Mouse (Mus musculus): ENCODE data around the gene Bckdha. TPM values are rescaled to one million over a fixed set of nuclear protein-coding genes. Genes with fewer than 3 reads are reported as not detected.

The Bckdha gene
- total RNA-seq, 2 experiments from 2014 or later: 46.7 to 59.4 TPM

GRCm38 (mm10) chr7:25611501-25611900 lies 47.3 kb downstream of the Bckdha start:
- DNase-seq: no peak

- no peak for DNase-seq
Measured at GRCm38 (mm10) chr7:25610056-25610455, 48.7 kb downstream of the Bckdha start.

GRCm38 (mm10) chr7:25607196-25607595 lies 51.6 kb downstream of the Bckdha start:
- DNase-seq: no peak

- no peak for DNase-seq
Measured at GRCm38 (mm10) chr7:25606625-25607063, 52.1 kb downstream of the Bckdha start.

GRCm38 (mm10) chr7:25601346-25601745 lies 57.4 kb downstream of the Bckdha start:
- no peak for DNase-seq

- no peak for DNase-seq
Measured at GRCm38 (mm10) chr7:25600666-25601065, 58.1 kb downstream of the Bckdha start.

GRCm38 (mm10) chr7:25599663-25600062 lies 59.1 kb downstream of the Bckdha start:
- peak; percentile 78 for DNase-seq

GRCm38 (mm10) chr7:25593859-25594258 lies 64.9 kb downstream of the Bckdha start:
- no peak for DNase-seq

- no peak for DNase-seq
Measured at GRCm38 (mm10) chr7:25591226-25591625, 67.6 kb downstream of the Bckdha start.

GRCm38 (mm10) chr7:25585351-25586204 lies 73.2 kb downstream of the Bckdha start:
- DNase-seq: no peak

- DNase-seq: no peak
Measured at GRCm38 (mm10) chr7:25584651-25585050, 74.1 kb downstream of the Bckdha start.

- no peak for DNase-seq
Measured at GRCm38 (mm10) chr7:25582301-25582810, 76.4 kb downstream of the Bckdha start.

Other genes with a start within 250 kb of the Bckdha start
- not detected for gene Cxcl17, start 246.1 kb downstream of the Bckdha start, total RNA-seq (2021)
- gene Ceacam1, start 181.4 kb downstream of the Bckdha start, total RNA-seq (2021): 1 to 10 TPM; 9.1 to 9.7 TPM
- 1 to 10 TPM in 1 of 2 experiments, under 1 TPM in 1; 0.95 to 1.1 TPM for gene Ceacam2, start 119.1 kb downstream of the Bckdha start, total RNA-seq (2021)
- not detected for gene Erich4, start 43.1 kb downstream of the Bckdha start, total RNA-seq (2021)
- gene Dmac2, start 39.6 kb downstream of the Bckdha start, total RNA-seq (2021): 10 to 100 TPM; 46.1 to 49.5 TPM
- gene B3gnt8, start 32.3 kb downstream of the Bckdha start, total RNA-seq (2021): 1 to 10 TPM; 2.2 to 3.0 TPM
- 10 to 100 TPM; 18.8 to 19.6 TPM for gene Exosc5, start 183 bp upstream of the Bckdha start, total RNA-seq (2021)
- under 1 TPM in 1 of 2 experiments, not detected in 1; 0.56 TPM for gene Tmem91, start 16.2 kb upstream of the Bckdha start, total RNA-seq (2021)
- 10 to 100 TPM; 15.5 to 16.4 TPM for gene B9d2, start 21.8 kb upstream of the Bckdha start, total RNA-seq (2021)
- gene Tgfb1, start 28.0 kb upstream of the Bckdha start, total RNA-seq (2021): 10 to 100 TPM; 40.9 to 42.4 TPM
- 10 to 100 TPM; 42.9 to 44.9 TPM for gene Ccdc97, start 60.1 kb upstream of the Bckdha start, total RNA-seq (2021)
- 100 to 1,000 TPM; 147 to 149 TPM for gene Hnrnpul1, start 95.8 kb upstream of the Bckdha start, total RNA-seq (2021)
- 10 to 100 TPM; 79.5 to 90.3 TPM for gene Axl, start 129.7 kb upstream of the Bckdha start, total RNA-seq (2021)
- 1 to 10 TPM; 7.5 to 8.7 TPM for gene Cyp2s1, start 157.9 kb upstream of the Bckdha start, total RNA-seq (2021)
- gene Cyp2b10, start 238.6 kb upstream of the Bckdha start, total RNA-seq (2021): under 1 TPM; 0.31 to 0.45 TPM